Mouse (Mus musculus): ENCODE data around the gene Wdr41. TPM values are rescaled to one million over a fixed set of nuclear protein-coding genes. Genes with fewer than 3 reads are reported as not detected.
A peak's percentile ranks its signal among the peaks of the same experiment; 100 is the strongest.

Wdr41 gene
- polyA plus RNA-seq, 1 experiment from 2014 or later, result 24.3 TPM

- H3K4me3 ChIP-seq (ENCODE audit: low read depth, low read length), result peak overlapping the region; percentile 69
- no peaks in the 10 kb centered on the region for H3K27me3 ChIP-seq (ENCODE audit: control insufficient read depth, insufficient read depth, low read length)
- no peak; the same call in 1 of the 2 replicates for ATAC-seq (ENCODE audit: insufficient number of reproducible peaks, insufficient read depth, low FRiP score, low read depth)
- no peak overlapping the region; the same call in 1 of the 2 replicates for H3K9ac ChIP-seq (replicated peaks; ENCODE audit: low read depth, low read length)
- peak overlapping the region; percentile 98 for H3K27ac ChIP-seq (ENCODE audit: low read length)
- peaks cover 1% of the 10 kb centered on the region; the same call in 1 of the 2 replicates for H3K36me3 ChIP-seq (ENCODE audit: control insufficient read depth, insufficient read depth, low read length)
- WGBS, result 9% methylated on average over 9 of the region's 9 CpGs
- H3K9me3 ChIP-seq (ENCODE audit: control insufficient read depth, low read depth, low read length), result no peaks in the 10 kb centered on the region
- H3K4me2 ChIP-seq (replicated peaks; ENCODE audit: low read depth, low read length), result peak overlapping the region; percentile 40
- peaks cover 9% of the 10 kb centered on the region; the same call in 1 of the 2 replicates for H3K4me1 ChIP-seq (ENCODE audit: control insufficient read depth, insufficient read depth, low read length)
Observed at GRCm38 (mm10) chr13:94975828-94976218, 321 bp upstream of the Wdr41 start.

- ATAC-seq (ENCODE audit: insufficient number of reproducible peaks, insufficient read depth, low FRiP score, low read depth), result no peak
- WGBS, result 39% methylated on average over 7 of the region's 7 CpGs
Observed at GRCm38 (mm10) chr13:94979081-94979480, 2.9 kb downstream of the Wdr41 start.

GRCm38 (mm10) chr13:94990516-94990915, 14.4 kb downstream of the Wdr41 start:
- Histone ChIP-seq H3K9me3 (ENCODE audit: control insufficient read depth, low read depth, low read length) (no peaks in the 10 kb centered on the region), H3K4me1 (ENCODE audit: control insufficient read depth, insufficient read depth, low read length) (no peaks in the 10 kb centered on the region), H3K27ac (ENCODE audit: low read length) (no peak overlapping the region), H3K36me3 (ENCODE audit: control insufficient read depth, insufficient read depth, low read length) (no peaks in the 10 kb centered on the region), H3K27me3 (ENCODE audit: control insufficient read depth, insufficient read depth, low read length) (no peaks in the 10 kb centered on the region), H3K4me3 (ENCODE audit: low read depth, low read length) (no peak overlapping the region), H3K9ac (replicated peaks; ENCODE audit: low read depth, low read length) (no peak overlapping the region), H3K4me2 (replicated peaks; ENCODE audit: low read depth, low read length) (no peak overlapping the region)
- ATAC-seq (ENCODE audit: insufficient number of reproducible peaks, insufficient read depth, low FRiP score, low read depth), result 0 out of 2 replicates have a peak, but pooled peaks have one; percentile 53
- 47% methylated on average over 5 of the region's 5 CpGs for WGBS

More at GRCm38 (mm10) chr13:94979081-94979480, 2.9 kb downstream of the Wdr41 start:
- Histone ChIP-seq H3K27me3 (ENCODE audit: control insufficient read depth, insufficient read depth, low read length) (no peaks in the 10 kb centered on the region), H3K9ac (replicated peaks; ENCODE audit: low read depth, low read length) (no peak overlapping the region), H3K4me1 (ENCODE audit: control insufficient read depth, insufficient read depth, low read length) (peaks cover 9% of the 10 kb centered on the region; the same call in 1 of the 2 replicates), H3K9me3 (ENCODE audit: control insufficient read depth, low read depth, low read length) (no peaks in the 10 kb centered on the region), H3K4me3 (ENCODE audit: low read depth, low read length) (no peak overlapping the region), H3K36me3 (ENCODE audit: control insufficient read depth, insufficient read depth, low read length) (peaks cover 8% of the 10 kb centered on the region; the same call in 1 of the 2 replicates), H3K4me2 (replicated peaks; ENCODE audit: low read depth, low read length) (no peak overlapping the region), H3K27ac (ENCODE audit: low read length) (no peak overlapping the region)

- no peak for ATAC-seq (ENCODE audit: insufficient number of reproducible peaks, insufficient read depth, low FRiP score, low read depth)
- Histone ChIP-seq H3K4me1 (ENCODE audit: control insufficient read depth, insufficient read depth, low read length) (no peaks in the 10 kb centered on the region), H3K4me3 (ENCODE audit: low read depth, low read length) (no peak overlapping the region), H3K4me2 (replicated peaks; ENCODE audit: low read depth, low read length) (no peak overlapping the region), H3K9ac (replicated peaks; ENCODE audit: low read depth, low read length) (no peak overlapping the region), H3K27me3 (ENCODE audit: control insufficient read depth, insufficient read depth, low read length) (no peaks in the 10 kb centered on the region), H3K36me3 (ENCODE audit: control insufficient read depth, insufficient read depth, low read length) (peaks cover 11% of the 10 kb centered on the region; the same call in 1 of the 2 replicates), H3K9me3 (ENCODE audit: control insufficient read depth, low read depth, low read length) (no peaks in the 10 kb centered on the region), H3K27ac (ENCODE audit: low read length) (no peak overlapping the region)
- 74% methylated on average over 8 of the region's 8 CpGs for WGBS
Observed at GRCm38 (mm10) chr13:95007281-95007680, 31.1 kb downstream of the Wdr41 start.

GRCm38 (mm10) chr13:95009261-95009660, 33.1 kb downstream of the Wdr41 start:
- Histone ChIP-seq H3K9ac (replicated peaks; ENCODE audit: low read depth, low read length) (no peak overlapping the region), H3K9me3 (ENCODE audit: control insufficient read depth, low read depth, low read length) (no peaks in the 10 kb centered on the region), H3K27ac (ENCODE audit: low read length) (no peak overlapping the region), H3K36me3 (ENCODE audit: control insufficient read depth, insufficient read depth, low read length) (peaks cover 11% of the 10 kb centered on the region; the same call in 1 of the 2 replicates), H3K4me3 (ENCODE audit: low read depth, low read length) (no peak overlapping the region), H3K4me2 (replicated peaks; ENCODE audit: low read depth, low read length) (no peak overlapping the region), H3K4me1 (ENCODE audit: control insufficient read depth, insufficient read depth, low read length) (no peaks in the 10 kb centered on the region), H3K27me3 (ENCODE audit: control insufficient read depth, insufficient read depth, low read length) (no peaks in the 10 kb centered on the region)
- no peak for ATAC-seq (ENCODE audit: insufficient number of reproducible peaks, insufficient read depth, low FRiP score, low read depth)
- 89% methylated on average over 7 of the region's 7 CpGs for WGBS

GRCm38 (mm10) chr13:95011546-95012257, 35.6 kb downstream of the Wdr41 start:
- Histone ChIP-seq H3K4me3 (ENCODE audit: low read depth, low read length) (no peak overlapping the region), H3K36me3 (ENCODE audit: control insufficient read depth, insufficient read depth, low read length) (peaks cover 11% of the 10 kb centered on the region; the same call in 1 of the 2 replicates), H3K4me1 (ENCODE audit: control insufficient read depth, insufficient read depth, low read length) (no peaks in the 10 kb centered on the region), H3K4me2 (replicated peaks; ENCODE audit: low read depth, low read length) (no peak overlapping the region), H3K9ac (replicated peaks; ENCODE audit: low read depth, low read length) (no peak overlapping the region), H3K27ac (ENCODE audit: low read length) (no peak overlapping the region), H3K9me3 (ENCODE audit: control insufficient read depth, low read depth, low read length) (no peaks in the 10 kb centered on the region), H3K27me3 (ENCODE audit: control insufficient read depth, insufficient read depth, low read length) (no peaks in the 10 kb centered on the region)
- 82% methylated on average over 7 of the region's 7 CpGs for WGBS
- ATAC-seq (ENCODE audit: insufficient number of reproducible peaks, insufficient read depth, low FRiP score, low read depth), result no peak

- Histone ChIP-seq H3K27ac (ENCODE audit: low read length) (no peak overlapping the region), H3K4me1 (ENCODE audit: control insufficient read depth, insufficient read depth, low read length) (0 out of 2 replicates have a peak, but pooled peaks cover 4% of the 10 kb centered on the region), H3K4me2 (replicated peaks; ENCODE audit: low read depth, low read length) (no peak overlapping the region), H3K27me3 (ENCODE audit: control insufficient read depth, insufficient read depth, low read length) (no peaks in the 10 kb centered on the region), H3K4me3 (ENCODE audit: low read depth, low read length) (no peak overlapping the region), H3K36me3 (ENCODE audit: control insufficient read depth, insufficient read depth, low read length) (no peaks in the 10 kb centered on the region; the same call in 1 of the 2 replicates), H3K9me3 (ENCODE audit: control insufficient read depth, low read depth, low read length) (no peaks in the 10 kb centered on the region), H3K9ac (replicated peaks; ENCODE audit: low read depth, low read length) (no peak overlapping the region)
- 88% methylated on average over 6 of the region's 6 CpGs for WGBS
- ATAC-seq (ENCODE audit: insufficient number of reproducible peaks, insufficient read depth, low FRiP score, low read depth), result no peak
Observed at GRCm38 (mm10) chr13:95017278-95017677, 41.1 kb downstream of the Wdr41 start.

DNA sequence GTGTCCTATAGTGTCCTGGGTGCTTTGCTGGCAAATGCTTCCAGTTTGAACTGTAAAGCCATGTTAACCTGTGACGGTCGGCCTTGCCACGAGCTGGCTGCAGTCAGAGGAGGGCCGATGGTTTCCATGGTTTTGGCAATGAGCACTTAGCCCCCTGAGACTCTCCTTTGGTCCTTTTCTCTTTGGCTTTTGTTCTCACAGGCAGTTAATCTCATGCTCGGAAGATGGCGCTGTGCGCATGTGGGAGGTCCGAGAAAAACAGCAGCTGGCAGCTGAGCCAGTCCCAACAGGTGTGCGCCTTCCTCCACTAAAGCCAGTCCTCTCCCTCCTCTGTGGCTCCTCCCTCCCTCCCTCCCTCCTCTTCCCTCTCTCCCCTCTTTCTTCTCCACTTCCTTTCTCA, 41.8 kb downstream of the Wdr41 start:
- H3K4me1 ChIP-seq (ENCODE audit: control insufficient read depth, insufficient read depth, low read length), result 0 out of 2 replicates have a peak, but pooled peaks cover 4% of the 10 kb centered on the region
- no peak overlapping the region for H3K4me2 ChIP-seq (replicated peaks; ENCODE audit: low read depth, low read length)
- WGBS, result 6% methylated on average over 9 of the region's 9 CpGs
- no peak overlapping the region for H3K9ac ChIP-seq (replicated peaks; ENCODE audit: low read depth, low read length)
- H3K27me3 ChIP-seq (ENCODE audit: control insufficient read depth, insufficient read depth, low read length), result no peaks in the 10 kb centered on the region
- no peak overlapping the region for H3K27ac ChIP-seq (ENCODE audit: low read length)
- H3K9me3 ChIP-seq (ENCODE audit: control insufficient read depth, low read depth, low read length), result no peaks in the 10 kb centered on the region
- H3K36me3 ChIP-seq (ENCODE audit: control insufficient read depth, insufficient read depth, low read length), result no peaks in the 10 kb centered on the region; the same call in 1 of the 2 replicates
- peak; percentile 77; the same call in 1 of the 2 replicates for ATAC-seq (ENCODE audit: insufficient number of reproducible peaks, insufficient read depth, low FRiP score, low read depth)
- no peak overlapping the region for H3K4me3 ChIP-seq (ENCODE audit: low read depth, low read length)
